Mouse (Mus musculus) forebrain, embryonic 16.5 days (tissue): ENCODE data around the gene Gm11549. TPM values are rescaled to one million over a fixed set of nuclear protein-coding genes. Genes with fewer than 3 reads are reported as not detected.
A peak's percentile ranks its signal among the peaks of the same experiment; 100 is the strongest.

ENCODE experiments used
- ATAC-seq: fragments of 200-750 bp; cut with Nextera tagmentation; 2 replicates; pipeline ENCODE4 v1.8.0; 2017; ENCODE audit warnings: mild to moderate bottlenecking, moderate library complexity
- H3K27ac ChIP-seq: fragments of 300-500 bp; sonication (generic); 2 replicates; pipeline ENCODE4 v1.5.1; 2014; ENCODE audit warnings: low read length, control low read depth
- H3K27me3 ChIP-seq: fragments of 300-500 bp; sonication (generic); replicated peaks from 2 replicates; pipeline ENCODE4 v1.6.1; 2014; ENCODE audit warnings: low read length; ENCODE audit not compliant: control insufficient read depth, insufficient read depth
- H3K36me3 ChIP-seq: fragments of 300-500 bp; sonication (generic); 2 replicates; pipeline ENCODE4 v1.6.1; 2014; ENCODE audit not compliant: control insufficient read depth, insufficient read depth
- H3K4me1 ChIP-seq: fragments of 300-500 bp; sonication (generic); replicated peaks from 2 replicates; pipeline ENCODE4 v1.6.1; 2014; ENCODE audit warnings: low read length; ENCODE audit not compliant: control insufficient read depth, insufficient read depth
- H3K4me2 ChIP-seq: fragments of 300-500 bp; sonication (generic); 2 replicates; pipeline ENCODE4 v1.6.1; 2014; ENCODE audit warnings: mild to moderate bottlenecking, low read length, control low read depth
- H3K4me3 ChIP-seq: fragments of 300-500 bp; sonication (generic); replicated peaks from 2 replicates; pipeline ENCODE4 v1.5.1; 2014; ENCODE audit warnings: mild to moderate bottlenecking, low read length, control low read depth
- H3K9ac ChIP-seq: fragments of 300-500 bp; sonication (generic); replicated peaks from 2 replicates; pipeline ENCODE4 v1.6.1; 2014; ENCODE audit warnings: low read depth, low read length, control low read depth
- H3K9me3 ChIP-seq: fragments of 300-500 bp; sonication (generic); 2 replicates; pipeline ENCODE4 v1.6.1; 2016; ENCODE audit warnings: low read length; ENCODE audit not compliant: control insufficient read depth
- WGBS: fragments of 180-500 bp; shearing (Covaris S2); extraction: QIAGEN DNeasy Blood & Tissue Kit; methylation state at CpG from one replicate; pipeline ENCODE4 v1.1.7; 2014; 5-methylcytosine and 5-hydroxymethylcytosine counted together
- polyA plus RNA-seq: library from polyadenylated mRNA; unstranded; fragments of >200 nt; fragmentation: Nextera tagmentation; extraction: Ambion mirVana; gene quantifications from 2 replicates; pipeline ENCODE4 v1.2.1, GENCODE M21; 2015

The Gm11549 gene
- polyA plus RNA-seq, 1 experiment from 2014 or later, result 0.39 TPM

- no peak for ATAC-seq
- 87% methylated on average over 7 of the region's 7 CpGs for WGBS
Measured at GRCm38 (mm10) chr3:36499418-36499817, 22.2 kb downstream of the Gm11549 start.

DNA sequence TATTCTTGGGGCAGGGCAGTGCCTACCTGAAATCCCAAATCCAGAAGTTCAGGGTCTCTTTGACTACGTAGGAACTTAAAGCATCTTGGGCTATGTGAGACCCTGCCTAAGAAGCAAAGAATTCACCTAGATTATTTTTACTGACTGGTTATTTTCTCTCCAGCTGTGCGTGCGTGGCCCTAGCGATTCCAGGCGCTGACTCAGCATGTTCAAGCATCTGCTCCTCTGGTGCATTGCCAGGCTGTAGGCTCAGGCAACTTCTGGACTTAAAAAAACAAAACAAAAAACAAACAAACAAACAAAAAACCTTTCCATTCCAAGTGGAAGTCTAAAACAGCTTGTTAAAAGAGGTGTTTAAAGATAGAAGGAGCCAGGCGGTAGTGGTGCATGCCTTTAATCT lies 23.4 kb downstream of the Gm11549 start:
- H3K9ac ChIP-seq, result no peak overlapping the region
- no peak overlapping the region for H3K4me3 ChIP-seq
- no peak overlapping the region for H3K4me2 ChIP-seq
- H3K27me3 ChIP-seq, result no peaks in the 10 kb centered on the region
- no peaks in the 10 kb centered on the region for H3K36me3 ChIP-seq
- no peak overlapping the region for H3K27ac ChIP-seq
- H3K9me3 ChIP-seq, result no peaks in the 10 kb centered on the region
- WGBS, result 90% methylated on average over 6 of the region's 6 CpGs
- ATAC-seq, result no peak
- no peaks in the 10 kb centered on the region for H3K4me1 ChIP-seq

More at GRCm38 (mm10) chr3:36499418-36499817, 22.2 kb downstream of the Gm11549 start:
- no peaks in the 10 kb centered on the region for H3K9me3 ChIP-seq
- no peak overlapping the region for H3K4me2 ChIP-seq
- no peak overlapping the region for H3K4me3 ChIP-seq
- no peak overlapping the region for H3K9ac ChIP-seq
- no peaks in the 10 kb centered on the region for H3K36me3 ChIP-seq
- no peaks in the 10 kb centered on the region for H3K4me1 ChIP-seq
- no peak overlapping the region for H3K27ac ChIP-seq
- H3K27me3 ChIP-seq, result no peaks in the 10 kb centered on the region

DNA sequence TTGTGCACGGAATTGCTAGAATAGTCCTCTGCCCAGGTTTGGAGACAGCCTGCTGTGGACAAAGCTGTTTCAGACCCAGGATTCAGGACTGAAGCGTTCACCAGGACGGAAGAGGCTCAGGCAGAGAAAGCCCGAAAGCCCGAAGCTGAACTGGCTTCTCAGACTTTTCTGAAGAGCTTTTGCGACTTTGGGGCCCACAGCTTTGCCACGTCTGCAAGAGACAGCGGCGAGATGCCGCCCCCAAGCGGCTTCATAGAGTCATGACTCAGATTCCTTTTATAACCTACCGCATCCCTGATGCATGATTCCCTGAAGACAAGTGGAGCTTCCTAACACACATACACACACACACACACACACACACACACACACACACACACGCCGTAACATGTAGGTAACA lies 24.9 kb downstream of the Gm11549 start:
- H3K27me3 ChIP-seq, result no peaks in the 10 kb centered on the region
- no peaks in the 10 kb centered on the region for H3K9me3 ChIP-seq
- H3K4me2 ChIP-seq, result no peak overlapping the region
- no peaks in the 10 kb centered on the region for H3K36me3 ChIP-seq
- no peak overlapping the region for H3K9ac ChIP-seq
- H3K4me1 ChIP-seq, result no peaks in the 10 kb centered on the region
- peak; percentile 57 for ATAC-seq
- H3K4me3 ChIP-seq, result no peak overlapping the region
- WGBS, result 16% methylated on average over 14 of the region's 14 CpGs
- H3K27ac ChIP-seq, result no peak overlapping the region

GRCm38 (mm10) chr3:36496273-36496672 lies 25.3 kb downstream of the Gm11549 start:
- Histone ChIP-seq H3K36me3 (no peaks in the 10 kb centered on the region), H3K4me3 (no peak overlapping the region), H3K27ac (no peak overlapping the region), H3K9ac (no peak overlapping the region), H3K27me3 (no peaks in the 10 kb centered on the region), H3K4me2 (no peak overlapping the region), H3K4me1 (no peaks in the 10 kb centered on the region), H3K9me3 (no peaks in the 10 kb centered on the region)
- no peak for ATAC-seq
- WGBS, result 81% methylated on average over 9 of the region's 9 CpGs

GRCm38 (mm10) chr3:36495436-36495835 lies 26.2 kb downstream of the Gm11549 start:
- Histone ChIP-seq H3K36me3 (no peaks in the 10 kb centered on the region), H3K27ac (no peak overlapping the region), H3K9ac (no peak overlapping the region), H3K4me3 (no peak overlapping the region), H3K4me1 (no peaks in the 10 kb centered on the region), H3K27me3 (no peaks in the 10 kb centered on the region), H3K9me3 (no peaks in the 10 kb centered on the region), H3K4me2 (no peak overlapping the region)
- peak; percentile 68 for ATAC-seq
- WGBS, result 6% methylated on average over 6 of the region's 6 CpGs

GRCm38 (mm10) chr3:36494613-36495012 lies 27.0 kb downstream of the Gm11549 start:
- Histone ChIP-seq H3K27ac (no peak overlapping the region), H3K4me2 (no peak overlapping the region), H3K9ac (no peak overlapping the region), H3K4me1 (no peaks in the 10 kb centered on the region), H3K9me3 (no peaks in the 10 kb centered on the region), H3K27me3 (no peaks in the 10 kb centered on the region), H3K36me3 (no peaks in the 10 kb centered on the region), H3K4me3 (no peak overlapping the region)
- ATAC-seq, result no peak
- 88% methylated on average over 2 of the region's 2 CpGs for WGBS

DNA sequence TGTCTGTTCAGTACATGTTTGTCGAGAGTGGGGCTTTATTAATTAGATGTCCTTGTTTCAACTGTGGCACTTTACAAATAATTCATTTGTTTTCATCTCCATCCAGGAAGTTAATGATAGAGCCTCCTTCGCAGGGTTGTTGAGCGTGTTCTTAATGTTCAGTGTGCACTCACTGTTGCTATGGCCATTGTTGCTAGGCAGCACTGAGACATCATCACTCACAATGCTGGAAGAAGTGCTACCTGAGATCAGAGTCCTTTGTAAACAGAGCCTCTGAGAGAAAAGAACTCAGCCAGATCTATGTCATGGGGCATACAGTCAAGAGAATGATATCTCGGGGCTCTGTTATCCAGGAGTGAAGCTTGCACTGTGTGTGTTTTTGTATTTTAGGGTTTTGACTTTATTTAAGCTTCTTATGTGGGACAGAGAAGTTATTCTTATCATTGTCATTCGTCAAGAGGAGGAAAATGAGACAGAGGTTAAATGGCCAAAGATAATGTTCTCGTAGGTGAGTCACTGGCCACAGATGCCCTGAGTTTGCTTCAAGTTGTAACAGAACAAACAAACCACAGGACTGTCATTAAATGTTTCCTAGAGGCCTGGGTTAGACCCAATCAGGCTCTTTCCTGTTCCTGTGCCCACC lies 27.9 kb downstream of the Gm11549 start:
- no peaks in the 10 kb centered on the region for H3K9me3 ChIP-seq
- no peak overlapping the region for H3K9ac ChIP-seq
- H3K4me1 ChIP-seq, result no peaks in the 10 kb centered on the region
- no peaks in the 10 kb centered on the region for H3K36me3 ChIP-seq
- 62% methylated on average over 6 of the region's 6 CpGs for WGBS
- no peak overlapping the region for H3K27ac ChIP-seq
- H3K27me3 ChIP-seq, result no peaks in the 10 kb centered on the region
- no peak for ATAC-seq
- no peak overlapping the region for H3K4me2 ChIP-seq
- H3K4me3 ChIP-seq, result no peak overlapping the region

GRCm38 (mm10) chr3:36492716-36493391 lies 28.8 kb downstream of the Gm11549 start:
- Histone ChIP-seq H3K4me2 (no peak overlapping the region), H3K4me3 (no peak overlapping the region), H3K9me3 (no peaks in the 10 kb centered on the region), H3K4me1 (no peaks in the 10 kb centered on the region), H3K36me3 (no peaks in the 10 kb centered on the region), H3K27me3 (no peaks in the 10 kb centered on the region), H3K9ac (no peak overlapping the region), H3K27ac (no peak overlapping the region)
- ATAC-seq, result no peak
- WGBS, result 86% methylated on average over 9 of the region's 9 CpGs

DNA sequence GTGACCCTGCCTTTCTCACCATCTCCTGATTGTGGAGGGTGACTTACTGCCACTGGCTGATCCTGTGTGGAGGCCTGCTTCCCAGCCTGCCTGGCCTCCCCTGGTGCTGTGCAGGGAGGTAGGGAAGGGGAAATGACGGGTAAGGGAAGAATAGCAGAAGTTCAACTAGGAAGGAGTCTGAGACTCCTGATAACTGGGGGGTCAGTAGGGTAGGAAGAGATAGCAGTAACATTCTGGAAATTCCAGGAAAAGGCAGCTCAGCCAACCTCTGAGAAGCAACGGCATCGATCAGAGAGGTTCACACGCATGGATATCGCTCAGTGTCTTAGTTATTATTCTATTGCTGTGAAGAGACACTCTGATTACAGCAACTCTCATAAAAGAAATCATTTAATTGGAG lies 30.1 kb downstream of the Gm11549 start:
- Histone ChIP-seq H3K36me3 (no peaks in the 10 kb centered on the region), H3K27me3 (no peaks in the 10 kb centered on the region), H3K4me3 (no peak overlapping the region), H3K9ac (no peak overlapping the region), H3K4me1 (no peaks in the 10 kb centered on the region), H3K27ac (no peak overlapping the region), H3K9me3 (no peaks in the 10 kb centered on the region), H3K4me2 (no peak overlapping the region)
- 92% methylated on average over 5 of the region's 5 CpGs for WGBS
- ATAC-seq, result no peak
